Mouse (Mus musculus) MEL (cell line): ENCODE data around the gene Grid2ip.

ENCODE experiments used
- CTCF ChIP-seq, 3 experiments: IDR thresholded peaks in 2 of 3; conservative IDR thresholded peaks in 1 of 3; 2 replicates each; pipeline ENCODE4 v1.5.1; 2011 to 2012; ENCODE audit warnings: low read length in 3 of 3, low read depth in 2 of 3, mild to moderate bottlenecking in 2 of 3, improper control_type of control experiment in 1 of 3, inconsistent platforms in 1 of 3, mixed read lengths in 1 of 3, moderate library complexity in 1 of 3; ENCODE audit not compliant: control insufficient read depth in 1 of 3, insufficient read depth in 1 of 3, poor library complexity in 1 of 3, severe bottlenecking in 1 of 3
- E2F4 ChIP-seq: IDR thresholded peaks from 2 replicates; pipeline ENCODE4 v1.6.1; 2011; ENCODE audit warnings: low read depth, low read length, improper control_type of control experiment, borderline replicate concordance

DNA sequence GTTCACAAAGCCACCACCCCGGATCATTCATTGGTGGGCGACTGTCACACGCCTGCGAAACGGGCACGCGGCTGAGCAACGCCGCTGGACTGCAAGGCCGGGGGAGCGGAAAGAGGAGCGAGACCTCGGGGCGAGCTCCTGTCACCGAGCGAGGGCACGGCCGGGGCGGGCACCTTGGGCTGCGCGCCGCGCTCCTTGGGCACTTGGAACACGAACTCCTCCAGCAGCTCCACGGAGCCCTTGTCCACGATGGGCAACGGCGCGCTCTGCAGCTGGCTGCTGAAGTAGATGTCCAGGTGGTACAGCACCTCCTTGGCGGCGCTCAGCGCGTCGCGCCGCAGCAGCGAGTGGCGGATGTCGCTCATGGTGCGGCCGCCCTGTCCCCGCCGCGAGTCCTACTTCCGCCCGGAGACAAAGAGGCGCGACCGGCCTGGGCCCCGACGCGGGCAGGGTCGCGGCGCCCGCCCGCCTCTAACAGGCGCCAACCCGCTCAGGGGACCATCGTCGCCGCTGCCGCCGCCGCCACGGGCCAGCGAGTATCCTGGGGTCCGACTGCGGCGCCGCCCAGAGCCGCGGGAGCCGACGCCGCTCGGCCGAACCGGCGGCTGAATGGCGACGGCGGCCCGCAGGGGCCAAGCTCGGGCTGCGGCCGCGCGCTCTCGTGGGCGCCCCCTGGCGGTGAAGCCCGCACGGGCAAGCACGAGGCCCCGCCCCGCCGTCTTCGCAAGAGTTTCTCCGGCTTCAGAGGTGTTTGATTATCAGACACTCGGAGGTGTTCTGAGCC is 42.2 kb upstream of the Grid2ip start, which contains the start of gene E130309D02Rik:
- peak; percentile 52 to 99 (median 84); a peak in 5 of 6 replicates for TF ChIP-seq CTCF (IDR thresholded peaks at IDR 0.05 in 2 of 3, conservative IDR thresholded peaks at IDR 0.05 in 1 of 3; ENCODE audit: control insufficient read depth in 1 of 3, insufficient read depth in 1 of 3, low read depth in 2 of 3, low read length in 3 of 3, poor library complexity in 1 of 3, severe bottlenecking in 1 of 3)
- TF ChIP-seq E2F4, result no peak
